Mouse (Mus musculus): ENCODE measurements around the gene Nlrx1. TPM values are rescaled to one million over a fixed set of nuclear protein-coding genes. Genes with fewer than 3 reads are reported as not detected.

Gene Nlrx1
- 1.5 TPM for polyA plus RNA-seq (2015; fragmentation: Illumina TruSeq; extraction: RNeasy Lipid Tissue Mini Kit (QIAGEN cat#74804); ENCODE audit: insufficient read depth, low read depth, low replicate concordance)

DNA sequence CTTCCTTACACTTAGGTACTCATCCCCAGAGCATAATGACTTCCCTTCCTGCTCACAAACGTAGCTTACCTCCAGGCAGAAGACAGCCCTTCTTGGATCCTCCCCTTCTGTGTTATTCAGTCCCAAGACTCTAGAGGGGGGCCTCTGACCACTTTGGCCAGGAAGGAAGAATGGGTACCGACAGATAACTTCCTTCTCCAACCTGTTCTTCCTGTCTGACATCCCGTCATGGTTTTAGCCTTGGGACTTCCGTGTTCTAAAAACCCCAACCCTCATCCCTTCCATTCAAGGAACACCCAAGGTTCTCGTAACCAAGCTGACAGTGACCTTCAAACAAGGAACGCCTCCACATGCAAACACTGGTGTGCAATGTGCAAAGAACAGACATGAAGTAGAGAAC lies at the start of gene Nlrx1:
Nlrx1 (minus strand) TSS at position 168 of the 400 bp plus-strand sequence.

DNA sequence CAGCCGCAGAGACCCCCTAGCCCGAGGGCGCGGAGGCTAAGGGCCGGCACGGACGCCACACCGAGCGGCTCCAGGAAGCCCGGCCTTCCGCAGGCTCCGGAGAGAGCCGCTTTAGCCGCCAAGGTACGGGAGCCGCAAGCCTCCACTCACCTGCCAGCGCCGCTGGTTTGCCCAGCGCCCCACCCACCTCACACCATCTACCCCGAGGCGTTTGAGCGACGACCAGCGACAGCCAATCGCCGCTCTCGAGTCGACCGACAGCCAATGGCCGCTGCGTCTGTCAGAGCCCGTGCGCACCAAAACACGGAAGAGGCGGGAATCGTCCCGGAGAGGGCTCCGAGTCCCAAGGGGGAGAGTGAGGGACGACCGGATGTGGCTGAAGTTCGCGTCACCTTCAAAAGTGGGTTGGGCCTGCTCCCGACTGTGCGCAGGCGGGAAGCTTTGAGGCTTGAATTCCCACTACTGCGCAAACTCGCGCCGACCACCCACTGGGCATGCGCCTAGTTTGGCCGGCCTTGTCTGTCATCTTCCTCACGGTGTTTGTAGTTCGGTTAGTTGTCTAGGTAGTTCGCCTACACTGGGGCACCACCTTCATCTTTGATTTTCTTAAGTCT lies 37.2 kb upstream of the Nlrx1 start, which contains the start of gene Hinfp:
Hinfp (minus strand) TSS at position 206 of the 614 bp plus-strand sequence.

DNA sequence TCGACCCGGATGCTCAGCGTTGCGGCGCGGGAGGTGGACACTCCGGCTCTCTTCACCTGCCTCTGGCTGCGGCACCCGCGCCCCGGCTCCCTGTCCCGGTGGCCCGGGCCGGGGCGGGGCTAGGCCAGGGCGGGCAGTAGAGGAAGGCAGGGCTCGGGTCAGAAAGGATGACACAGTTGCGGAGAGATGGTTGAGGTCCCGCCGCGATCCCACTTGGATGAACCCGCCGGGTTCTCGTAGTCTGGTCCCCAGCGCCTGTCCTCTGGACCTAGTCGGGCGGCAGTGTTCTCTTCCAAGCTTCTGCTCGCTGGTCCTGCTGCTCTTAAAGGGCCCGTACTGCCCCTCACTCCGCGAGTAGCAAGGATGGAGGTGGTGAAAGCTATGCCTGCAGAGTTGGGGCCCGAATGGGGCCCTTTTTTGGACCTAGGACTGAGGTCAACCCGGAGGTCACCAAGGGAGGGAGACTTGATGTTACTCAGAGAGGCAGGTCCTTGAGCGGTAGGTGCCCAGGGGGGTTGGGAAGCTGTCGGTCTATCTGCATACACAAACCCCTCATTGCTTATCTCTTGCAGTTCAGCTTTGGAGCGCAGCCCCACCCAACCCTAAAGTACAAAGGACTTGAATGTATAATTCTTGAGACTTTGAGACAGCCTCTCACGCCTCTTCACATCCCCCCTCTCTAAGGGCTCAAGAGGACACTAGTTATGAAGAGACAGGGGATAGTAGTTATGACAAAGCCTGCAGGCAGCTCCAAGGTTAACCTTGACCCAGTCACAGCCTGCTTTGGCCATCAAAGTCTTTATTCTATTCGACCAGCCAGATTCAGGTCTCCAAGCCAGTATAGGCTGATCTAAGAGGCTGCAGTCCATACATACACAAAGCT lies 19.9 kb upstream of the Nlrx1 start, which contains the start of gene Abcg4:
Abcg4 (minus strand) TSS at position 540 of the 883 bp plus-strand sequence.

DNA sequence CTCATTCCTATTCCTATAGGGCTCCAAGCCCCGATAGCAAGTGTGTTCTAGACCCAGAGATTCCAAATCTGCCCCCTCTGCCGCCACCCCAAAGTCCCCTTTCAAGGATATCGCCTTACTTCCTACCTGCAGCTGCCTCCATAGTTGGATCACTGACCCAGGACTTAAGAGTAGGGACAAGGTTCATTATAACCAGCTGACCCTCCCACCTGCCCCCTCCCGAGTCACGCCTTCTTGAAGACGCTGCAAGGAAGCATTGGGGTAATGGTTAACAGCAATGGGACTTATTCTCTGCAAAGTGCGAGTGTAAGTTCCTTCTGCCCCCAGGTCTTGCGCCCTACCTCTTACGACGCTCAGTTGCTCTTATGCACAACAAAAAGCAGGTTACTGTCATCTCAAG lies 17.1 kb downstream of the Nlrx1 start, which contains the start of gene Pdzd3:
Pdzd3 (minus strand) TSS at position 158 of the 400 bp plus-strand sequence.

DNA sequence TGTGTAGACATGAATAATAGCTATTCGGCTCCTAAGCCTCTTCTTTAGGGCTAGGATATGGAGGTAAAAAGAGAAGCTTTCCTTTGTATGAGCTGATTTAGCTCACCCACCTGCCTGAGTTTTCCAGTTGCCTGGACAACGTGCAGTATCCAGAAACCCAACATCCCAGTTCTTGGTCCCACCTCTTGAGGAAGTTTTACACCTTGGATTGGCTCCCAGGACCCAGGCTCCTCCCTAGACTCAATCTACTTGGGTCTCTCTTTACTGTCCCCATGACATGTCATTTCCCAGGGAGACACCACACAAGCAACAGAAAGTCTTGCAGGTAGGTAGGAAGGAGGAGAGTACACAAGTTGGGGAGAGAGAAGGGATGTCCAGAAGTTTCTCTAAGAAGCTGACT lies 28.0 kb downstream of the Nlrx1 start, which contains the start of gene Ccdc153:
Ccdc153 (plus strand) TSS at position 278 of the 400 bp plus-strand sequence.

DNA sequence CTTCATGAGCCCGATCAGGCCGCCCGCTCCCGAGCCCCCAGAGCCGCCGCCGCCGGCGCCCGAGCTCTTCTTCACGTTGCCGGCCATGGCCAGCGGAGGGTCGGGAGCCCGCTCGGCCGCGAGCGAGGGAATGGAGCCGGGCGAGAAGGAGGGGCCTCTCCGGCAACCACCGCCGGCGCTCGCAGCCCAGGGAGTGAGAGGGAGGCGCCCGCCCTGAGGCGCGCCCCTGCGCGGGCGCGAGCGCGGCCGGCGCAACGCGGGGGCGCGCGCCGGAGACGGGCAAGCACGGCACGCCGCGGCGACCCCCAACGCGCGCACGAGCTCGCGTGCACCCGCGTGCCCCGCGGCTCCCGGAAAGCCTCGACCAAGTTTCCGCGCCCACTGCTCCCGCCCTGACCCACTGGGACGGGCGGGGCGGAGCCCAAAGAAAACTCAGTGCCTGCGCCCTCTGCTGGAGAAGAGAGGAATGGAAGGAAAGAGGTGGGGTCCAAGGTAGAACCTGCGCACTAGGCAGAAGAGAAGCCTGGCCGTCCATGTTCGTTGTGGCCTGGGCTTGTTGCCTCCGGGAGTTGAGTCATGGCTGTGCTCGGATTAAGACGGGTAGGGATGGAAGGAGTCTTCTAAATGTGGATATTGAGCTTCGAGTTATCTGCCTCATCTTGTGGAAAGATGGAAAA lies 34.5 kb downstream of the Nlrx1 start, which contains the start of gene Cbl:
Cbl (minus strand) TSS at position 248 of the 677 bp plus-strand sequence.

Other genes starting within 250 kb of the Nlrx1 start
- gene Thy1, start 225.2 kb downstream of the Nlrx1 start, polyA plus RNA-seq (2015; fragmentation: Illumina TruSeq; extraction: RNeasy Lipid Tissue Mini Kit (QIAGEN cat#74804); ENCODE audit: insufficient read depth, low read depth, low replicate concordance) = 32.5 TPM
- 3.8 TPM for gene Usp2, start 201.6 kb downstream of the Nlrx1 start, polyA plus RNA-seq (2015; fragmentation: Illumina TruSeq; extraction: RNeasy Lipid Tissue Mini Kit (QIAGEN cat#74804); ENCODE audit: insufficient read depth, low read depth, low replicate concordance)
- gene Mfrp, start 166.9 kb downstream of the Nlrx1 start, polyA plus RNA-seq (2015; fragmentation: Illumina TruSeq; extraction: RNeasy Lipid Tissue Mini Kit (QIAGEN cat#74804); ENCODE audit: insufficient read depth, low read depth, low replicate concordance) = not detected
- gene C1qtnf5, start 161.4 kb downstream of the Nlrx1 start, polyA plus RNA-seq (2015; fragmentation: Illumina TruSeq; extraction: RNeasy Lipid Tissue Mini Kit (QIAGEN cat#74804); ENCODE audit: insufficient read depth, low read depth, low replicate concordance) = 4.0 TPM
- 0.68 TPM for gene Gm49380, start 155.1 kb downstream of the Nlrx1 start, polyA plus RNA-seq (2015; fragmentation: Illumina TruSeq; extraction: RNeasy Lipid Tissue Mini Kit (QIAGEN cat#74804); ENCODE audit: insufficient read depth, low read depth, low replicate concordance)
- gene Rnf26, start 155.1 kb downstream of the Nlrx1 start, polyA plus RNA-seq (2015; fragmentation: Illumina TruSeq; extraction: RNeasy Lipid Tissue Mini Kit (QIAGEN cat#74804); ENCODE audit: insufficient read depth, low read depth, low replicate concordance) = 3.7 TPM
- 20.3 TPM for gene Mcam, start 134.1 kb downstream of the Nlrx1 start, polyA plus RNA-seq (2015; fragmentation: Illumina TruSeq; extraction: RNeasy Lipid Tissue Mini Kit (QIAGEN cat#74804); ENCODE audit: insufficient read depth, low read depth, low replicate concordance)
- gene Cbl, start 34.5 kb downstream of the Nlrx1 start, polyA plus RNA-seq (2015; fragmentation: Illumina TruSeq; extraction: RNeasy Lipid Tissue Mini Kit (QIAGEN cat#74804); ENCODE audit: insufficient read depth, low read depth, low replicate concordance) = 3.7 TPM
- not detected for gene Ccdc153, start 27.9 kb downstream of the Nlrx1 start, polyA plus RNA-seq (2015; fragmentation: Illumina TruSeq; extraction: RNeasy Lipid Tissue Mini Kit (QIAGEN cat#74804); ENCODE audit: insufficient read depth, low read depth, low replicate concordance)
- gene Pdzd3, start 17.1 kb downstream of the Nlrx1 start, polyA plus RNA-seq (2015; fragmentation: Illumina TruSeq; extraction: RNeasy Lipid Tissue Mini Kit (QIAGEN cat#74804); ENCODE audit: insufficient read depth, low read depth, low replicate concordance) = not detected
- not detected for gene Abcg4, start 20.0 kb upstream of the Nlrx1 start, polyA plus RNA-seq (2015; fragmentation: Illumina TruSeq; extraction: RNeasy Lipid Tissue Mini Kit (QIAGEN cat#74804); ENCODE audit: insufficient read depth, low read depth, low replicate concordance)
- gene Hinfp, start 37.1 kb upstream of the Nlrx1 start, polyA plus RNA-seq (2015; fragmentation: Illumina TruSeq; extraction: RNeasy Lipid Tissue Mini Kit (QIAGEN cat#74804); ENCODE audit: insufficient read depth, low read depth, low replicate concordance) = 6.1 TPM
- 7.6 TPM for gene C2cd2l, start 51.7 kb upstream of the Nlrx1 start, polyA plus RNA-seq (2015; fragmentation: Illumina TruSeq; extraction: RNeasy Lipid Tissue Mini Kit (QIAGEN cat#74804); ENCODE audit: insufficient read depth, low read depth, low replicate concordance)
- 13.7 TPM for gene Dpagt1, start 57.4 kb upstream of the Nlrx1 start, polyA plus RNA-seq (2015; fragmentation: Illumina TruSeq; extraction: RNeasy Lipid Tissue Mini Kit (QIAGEN cat#74804); ENCODE audit: insufficient read depth, low read depth, low replicate concordance)
- gene H2afx, start 66.1 kb upstream of the Nlrx1 start, polyA plus RNA-seq (2015; fragmentation: Illumina TruSeq; extraction: RNeasy Lipid Tissue Mini Kit (QIAGEN cat#74804); ENCODE audit: insufficient read depth, low read depth, low replicate concordance) = 5.7 TPM
- gene Hmbs, start 75.6 kb upstream of the Nlrx1 start, polyA plus RNA-seq (2015; fragmentation: Illumina TruSeq; extraction: RNeasy Lipid Tissue Mini Kit (QIAGEN cat#74804); ENCODE audit: insufficient read depth, low read depth, low replicate concordance) = 13.2 TPM
- gene Vps11, start 93.1 kb upstream of the Nlrx1 start, polyA plus RNA-seq (2015; fragmentation: Illumina TruSeq; extraction: RNeasy Lipid Tissue Mini Kit (QIAGEN cat#74804); ENCODE audit: insufficient read depth, low read depth, low replicate concordance) = 10.4 TPM
- 69.6 TPM for gene Hyou1, start 110.9 kb upstream of the Nlrx1 start, polyA plus RNA-seq (2015; fragmentation: Illumina TruSeq; extraction: RNeasy Lipid Tissue Mini Kit (QIAGEN cat#74804); ENCODE audit: insufficient read depth, low read depth, low replicate concordance)
- gene Slc37a4, start 128.3 kb upstream of the Nlrx1 start, polyA plus RNA-seq (2015; fragmentation: Illumina TruSeq; extraction: RNeasy Lipid Tissue Mini Kit (QIAGEN cat#74804); ENCODE audit: insufficient read depth, low read depth, low replicate concordance) = 13.2 TPM
- gene Rps25, start 138.5 kb upstream of the Nlrx1 start, polyA plus RNA-seq (2015; fragmentation: Illumina TruSeq; extraction: RNeasy Lipid Tissue Mini Kit (QIAGEN cat#74804); ENCODE audit: insufficient read depth, low read depth, low replicate concordance) = 701 TPM
- gene Trappc4, start 139.0 kb upstream of the Nlrx1 start, polyA plus RNA-seq (2015; fragmentation: Illumina TruSeq; extraction: RNeasy Lipid Tissue Mini Kit (QIAGEN cat#74804); ENCODE audit: insufficient read depth, low read depth, low replicate concordance) = 19.2 TPM
- 37.6 TPM for gene Ccdc84, start 150.0 kb upstream of the Nlrx1 start, polyA plus RNA-seq (2015; fragmentation: Illumina TruSeq; extraction: RNeasy Lipid Tissue Mini Kit (QIAGEN cat#74804); ENCODE audit: insufficient read depth, low read depth, low replicate concordance)
- not detected for gene Foxr1, start 172.5 kb upstream of the Nlrx1 start, polyA plus RNA-seq (2015; fragmentation: Illumina TruSeq; extraction: RNeasy Lipid Tissue Mini Kit (QIAGEN cat#74804); ENCODE audit: insufficient read depth, low read depth, low replicate concordance)
- gene Upk2, start 186.4 kb upstream of the Nlrx1 start, polyA plus RNA-seq (2015; fragmentation: Illumina TruSeq; extraction: RNeasy Lipid Tissue Mini Kit (QIAGEN cat#74804); ENCODE audit: insufficient read depth, low read depth, low replicate concordance) = not detected
- gene Bcl9l, start 214.2 kb upstream of the Nlrx1 start, polyA plus RNA-seq (2015; fragmentation: Illumina TruSeq; extraction: RNeasy Lipid Tissue Mini Kit (QIAGEN cat#74804); ENCODE audit: insufficient read depth, low read depth, low replicate concordance) = 7.3 TPM

All from pancreas, adult 10 weeks (tissue).